Mouse (Mus musculus) lung, postnatal 4 days (tissue): ENCODE data around the gene Map7d1.
A peak's percentile ranks its signal among the peaks of the same experiment; 100 is the strongest.

ENCODE experiments used
- DNase-seq, 2 experiments: peaks; one replicate each; pipeline ENCODE4 v3.0.0; 2021

Map7d1 gene

GRCm38 (mm10) chr4:126201514-126202302, 54.4 kb downstream of the Map7d1 start:
- peak; percentile 69 to 72 for DNase-seq

GRCm38 (mm10) chr4:126200656-126201055, 55.5 kb downstream of the Map7d1 start:
- DNase-seq: no peak

- no peak for DNase-seq
Measured at GRCm38 (mm10) chr4:126200036-126200435, 56.1 kb downstream of the Map7d1 start.

DNA sequence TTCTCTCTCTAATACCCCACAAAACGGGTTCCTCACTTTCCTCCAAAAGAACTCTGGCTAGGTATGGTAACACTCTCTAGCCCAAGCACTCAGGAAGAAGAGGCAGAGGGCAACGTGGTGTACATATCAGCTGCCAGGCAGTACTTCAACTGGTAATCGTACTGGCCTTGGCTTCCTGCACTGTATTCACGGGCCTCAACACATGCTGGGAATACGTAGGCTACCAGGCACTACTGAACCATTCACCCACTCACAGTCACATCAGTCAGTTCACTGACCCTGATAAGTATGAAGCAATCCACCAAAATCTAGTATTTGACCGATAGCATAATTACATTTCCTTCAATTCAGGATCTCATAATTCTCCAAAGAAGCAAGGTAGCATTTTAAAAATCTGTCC, 56.6 kb downstream of the Map7d1 start:
- DNase-seq: no peak

GRCm38 (mm10) chr4:126197485-126197884, 58.7 kb downstream of the Map7d1 start:
- peak in 1 of 2 experiments; percentile 33 for DNase-seq

DNA sequence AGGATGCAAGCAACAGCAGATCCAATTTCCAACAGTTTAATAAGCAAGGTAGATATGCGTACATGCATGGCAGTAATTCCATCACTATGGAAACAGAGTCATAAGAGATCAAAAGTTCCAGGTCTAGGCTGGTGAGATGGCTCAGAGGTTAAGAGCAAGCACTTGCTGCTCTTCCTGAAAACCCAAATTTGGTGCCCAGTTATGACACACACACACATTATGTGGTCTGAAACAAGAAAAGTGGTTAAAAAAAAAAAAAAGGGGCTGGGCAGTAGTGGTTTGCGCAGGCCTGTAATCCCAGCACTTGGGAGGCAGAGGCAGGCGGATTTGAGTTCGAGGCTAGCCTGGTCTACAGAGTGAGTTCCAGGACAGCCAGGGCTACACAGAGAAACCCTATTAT, 61.2 kb downstream of the Map7d1 start:
- no peak for DNase-seq

- no peak for DNase-seq
Measured at GRCm38 (mm10) chr4:126194216-126194615, 61.9 kb downstream of the Map7d1 start.

- DNase-seq: no peak
Measured at GRCm38 (mm10) chr4:126190636-126191035, 65.5 kb downstream of the Map7d1 start.

- no peak for DNase-seq
Measured at GRCm38 (mm10) chr4:126187096-126187495, 69.0 kb downstream of the Map7d1 start.

DNA sequence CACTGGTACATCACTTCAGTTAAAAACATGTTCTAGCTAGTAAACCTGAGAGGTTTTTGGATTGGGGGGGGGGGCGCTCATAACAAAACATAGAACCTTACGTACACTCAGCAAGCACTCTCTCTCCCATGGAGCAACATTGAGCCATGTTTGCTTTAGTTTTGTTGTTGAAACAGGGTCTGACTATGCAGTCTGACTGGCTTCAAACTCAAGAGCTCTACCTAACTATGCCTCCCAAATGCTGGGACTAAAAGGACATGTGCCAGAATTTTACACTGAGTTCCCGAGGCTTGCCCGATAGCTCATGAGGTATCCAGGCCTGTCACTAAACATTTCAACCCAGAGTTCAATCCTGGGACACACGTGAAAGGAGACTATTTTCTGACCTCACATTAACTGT, 73.1 kb downstream of the Map7d1 start:
- no peak for DNase-seq
